Mouse (Mus musculus) liver, adult 2 months (tissue): ENCODE measurements at regions not wholly inside any gene's neighbourhood (a gene's known extent, or its start where the extent isn't known, plus 50 kb on each side); places are given as distances from the start of the nearest gene placed in this dataset.

ENCODE experiments used
- CTCF ChIP-seq: fragments of 200-500 bp; IDR thresholded peaks from 2 replicates; pipeline ENCODE4 v1.5.1; 2011; ENCODE audit warnings: low read depth, low read length, control low read depth
- POLR2A ChIP-seq: fragments of 200-500 bp; IDR thresholded peaks from 2 replicates; pipeline ENCODE4 v1.6.1; 2011; ENCODE audit warnings: low read length, control low read depth; ENCODE audit not compliant: insufficient read depth; ENCODE audit errors: extremely low read depth

GRCm38 (mm10) chr16:52746186-52746585 lies 292.3 kb upstream of the Alcam start:
- TF ChIP-seq POLR2A (no peak), CTCF (no peak)
